Mouse (Mus musculus) G1E (cell line): ENCODE data around the gene Arhgap10.

Experiments used
- CTCF ChIP-seq: IDR thresholded peaks from 2 replicates; pipeline ENCODE4 v1.5.1; 2012; ENCODE audit warnings: low read depth, low read length, inconsistent platforms, mixed read lengths
- GATA1 ChIP-seq: IDR thresholded peaks from 2 replicates; pipeline ENCODE4 v1.6.1; 2012; ENCODE audit warnings: borderline replicate concordance, low read length, inconsistent platforms, mixed read lengths

GRCm38 (mm10) chr8:77411262-77411661, 106.5 kb downstream of the Arhgap10 start:
- TF ChIP-seq CTCF: no peak
- no peak for TF ChIP-seq GATA1
